Mouse (Mus musculus): ENCODE measurements around the gene Slc25a30.
"Not testable (repeated sequence)": the region's sequence is repeated elsewhere in the genome, so short reads cannot be mapped to it uniquely, and the experiment has no call there.

Slc25a30 gene

GRCm38 (mm10) chr14:75786868-75787793, at the start of gene Slc25a30:
Slc25a30 (minus strand) TSS chr14:75787037.
- peak; percentile 96 to 97 for DNase-seq (ENCODE audit: low spot score in 2 of 2)

- DNase-seq (ENCODE audit: low spot score in 2 of 2): no peak
These were observed 49.7 kb upstream of the Slc25a30 start for GRCm38 (mm10) chr14:75836579-75836978.

GRCm38 (mm10) chr14:75834739-75835381, 48.0 kb upstream of the Slc25a30 start:
- peak; percentile 56 to 68 for DNase-seq (ENCODE audit: low spot score in 2 of 2)

GRCm38 (mm10) chr14:75834251-75834738, 47.5 kb upstream of the Slc25a30 start:
- DNase-seq (ENCODE audit: low spot score in 2 of 2): peak; percentile 57 to 71

- no peak for DNase-seq (ENCODE audit: low spot score in 2 of 2)
These were observed 46.9 kb upstream of the Slc25a30 start for GRCm38 (mm10) chr14:75833546-75834250.

GRCm38 (mm10) chr14:75832982-75833381, 46.1 kb upstream of the Slc25a30 start:
- no peak for DNase-seq (ENCODE audit: low spot score in 2 of 2)

- no peak for DNase-seq (ENCODE audit: low spot score in 2 of 2)
These were observed 45.2 kb upstream of the Slc25a30 start for GRCm38 (mm10) chr14:75832031-75832430.

GRCm38 (mm10) chr14:75829817-75830216, 43.0 kb upstream of the Slc25a30 start:
- not testable (repeated sequence) for DNase-seq (ENCODE audit: low spot score in 2 of 2)

- peak; percentile 84 to 88 for DNase-seq (ENCODE audit: low spot score in 2 of 2)
These were observed 42.3 kb upstream of the Slc25a30 start for GRCm38 (mm10) chr14:75828866-75829806.

GRCm38 (mm10) chr14:75828221-75828620, 41.4 kb upstream of the Slc25a30 start:
- DNase-seq (ENCODE audit: low spot score in 2 of 2): no peak

- no peak for DNase-seq (ENCODE audit: low spot score in 2 of 2)
These were observed 40.1 kb upstream of the Slc25a30 start for GRCm38 (mm10) chr14:75826851-75827410.

- peak in 1 of 2 experiments; percentile 55 for DNase-seq (ENCODE audit: low spot score in 2 of 2)
These were observed 33.2 kb upstream of the Slc25a30 start for GRCm38 (mm10) chr14:75820007-75820406.

- no peak for DNase-seq (ENCODE audit: low spot score in 2 of 2)
These were observed 32.5 kb upstream of the Slc25a30 start for GRCm38 (mm10) chr14:75819341-75819740.

GRCm38 (mm10) chr14:75818528-75818927, 31.7 kb upstream of the Slc25a30 start:
- DNase-seq (ENCODE audit: low spot score in 2 of 2): no peak

GRCm38 (mm10) chr14:75809931-75810330, 23.1 kb upstream of the Slc25a30 start:
- no peak for DNase-seq (ENCODE audit: low spot score in 2 of 2)

GRCm38 (mm10) chr14:75807800-75808199, 21.0 kb upstream of the Slc25a30 start:
- peak in 1 of 2 experiments; percentile 33 for DNase-seq (ENCODE audit: low spot score in 2 of 2)

- DNase-seq (ENCODE audit: low spot score in 2 of 2): no peak
These were observed 11.0 kb upstream of the Slc25a30 start for GRCm38 (mm10) chr14:75797769-75798386.

GRCm38 (mm10) chr14:75795918-75796317, 9.1 kb upstream of the Slc25a30 start:
- DNase-seq (ENCODE audit: low spot score in 2 of 2): no peak

- no peak for DNase-seq (ENCODE audit: low spot score in 2 of 2)
These were observed 7.9 kb upstream of the Slc25a30 start for GRCm38 (mm10) chr14:75794726-75795125.

- no peak for DNase-seq (ENCODE audit: low spot score in 2 of 2)
These were observed 7.5 kb upstream of the Slc25a30 start for GRCm38 (mm10) chr14:75794324-75794723.
